Mouse (Mus musculus) thymus, postnatal 0 days (tissue): ENCODE measurements around the gene Il2rg. TPM values are rescaled to one million over a fixed set of nuclear protein-coding genes. Genes with fewer than 3 reads are reported as not detected.

Experiments used
- DNase-seq: peaks from one replicate; pipeline ENCODE4 v3.0.0-alpha.2; 2015; ENCODE audit warnings: low spot score
- polyA plus RNA-seq: library from polyadenylated mRNA; unstranded; fragments of >200 nt; fragmentation: Nextera tagmentation; extraction: Ambion mirVana; gene quantifications from 2 replicates; pipeline ENCODE4 v1.2.1, GENCODE M21; 2015

The Il2rg gene
- polyA plus RNA-seq, result 334 and 367 TPM in 2 replicates

DNA sequence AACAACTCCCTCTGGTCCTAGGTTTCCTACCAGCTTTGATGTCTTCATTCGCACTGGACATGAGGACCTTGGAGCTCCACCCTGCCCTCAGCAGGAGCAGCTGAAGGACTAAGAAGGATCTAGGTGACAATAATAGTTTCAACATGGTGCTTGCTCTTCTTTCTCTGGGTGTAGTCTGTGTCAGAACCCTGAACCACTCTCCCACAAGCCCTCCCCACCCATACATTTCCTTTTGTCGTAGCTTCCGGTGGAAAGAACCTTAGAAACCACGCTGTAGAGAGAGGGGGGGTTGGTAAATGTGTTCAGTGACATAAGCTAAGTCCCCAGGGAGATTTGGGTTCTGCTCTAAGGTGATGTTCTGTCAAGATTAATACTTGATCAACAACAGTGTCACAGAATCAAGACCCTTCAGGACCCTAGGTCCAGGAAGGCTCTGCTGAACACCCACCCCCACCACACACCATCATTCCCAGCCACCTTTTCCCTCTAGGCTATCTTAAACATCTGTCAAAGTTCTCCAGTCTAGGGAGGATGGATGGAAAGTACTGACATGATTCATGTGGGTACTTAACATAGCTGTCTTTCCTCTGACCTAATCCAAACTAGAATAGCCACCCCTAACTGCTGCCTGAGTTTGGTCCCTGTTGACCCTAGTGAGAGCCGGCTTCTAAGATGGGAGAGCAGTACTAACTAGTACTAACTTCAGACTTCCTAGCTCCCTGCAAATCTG, at the start of gene Il2rg:
Il2rg (minus strand) TSS at position 231 of the 730 bp plus-strand sequence.
- peak; percentile 78 for DNase-seq

DNA sequence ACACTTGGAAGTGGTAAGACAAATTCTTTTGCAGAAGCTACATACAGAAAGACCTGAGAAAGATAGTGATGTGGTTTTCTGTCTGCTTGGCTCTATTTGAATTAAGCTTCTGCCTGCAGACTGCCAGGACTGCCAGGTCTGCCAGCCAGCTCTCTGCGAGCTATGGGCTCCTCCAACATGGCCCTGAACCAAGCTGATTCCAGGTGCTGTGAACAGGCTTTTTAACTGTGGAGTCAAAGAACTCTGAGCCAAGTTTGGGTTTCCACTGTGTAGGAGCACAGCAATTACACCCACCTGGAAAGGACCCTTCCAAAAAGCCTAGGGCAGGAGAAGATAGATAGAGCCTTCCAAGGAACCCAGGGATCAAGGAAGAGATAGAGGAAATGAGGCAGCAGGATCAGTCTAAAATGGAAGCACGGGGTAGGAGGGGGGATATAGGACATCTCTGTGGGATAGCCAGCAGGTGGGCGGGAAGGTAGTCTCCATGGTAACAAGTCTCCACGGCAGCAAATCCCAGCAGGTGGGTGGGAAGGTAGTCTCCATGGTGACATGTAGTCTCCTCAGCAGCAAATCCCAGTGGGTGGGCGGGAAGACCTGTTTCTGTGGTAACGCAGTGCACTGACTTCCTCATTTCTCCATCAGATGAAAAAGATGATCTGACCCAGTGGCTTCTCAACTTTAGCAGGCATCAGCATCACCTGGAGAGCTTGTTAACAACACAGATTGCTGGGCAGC, 45.7 kb upstream of the Il2rg start:
- DNase-seq, result no peak

DNA sequence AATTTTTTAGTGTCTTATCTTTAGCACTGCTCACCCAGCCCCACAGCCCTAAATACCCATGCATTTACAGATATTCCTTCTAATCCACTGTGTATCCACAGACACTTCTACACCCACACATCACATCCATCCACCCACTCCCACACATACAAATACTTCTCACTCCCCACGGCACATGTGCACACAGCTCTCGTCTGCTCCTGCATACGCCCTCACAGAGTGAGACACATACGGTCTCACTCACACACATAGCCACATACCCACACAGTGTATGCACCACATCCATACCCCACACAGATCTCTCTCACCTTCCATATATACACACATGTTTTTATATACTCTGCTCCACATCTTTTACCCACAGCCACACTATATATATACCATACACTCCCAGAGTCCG, 41.2 kb upstream of the Il2rg start:
- DNase-seq, result no peak

DNA sequence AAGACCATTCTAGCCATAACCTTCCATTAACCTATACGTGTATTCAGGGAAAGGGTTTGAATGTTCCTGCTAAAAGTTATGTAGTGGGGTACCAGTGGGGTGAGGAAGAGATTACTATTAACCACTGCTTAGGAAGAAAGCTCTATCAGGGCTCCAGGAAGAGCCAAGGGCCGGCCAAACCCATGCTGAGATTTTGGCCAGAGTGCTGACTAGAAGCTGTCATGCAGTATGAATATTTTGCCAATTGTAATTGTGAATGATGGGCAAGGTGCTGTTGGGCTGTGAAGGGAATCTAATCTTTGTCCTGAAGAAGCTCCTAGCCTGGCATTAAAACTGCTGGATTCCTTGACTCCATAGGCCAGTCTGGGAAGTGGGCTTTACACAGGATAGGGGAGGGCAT, 36.6 kb upstream of the Il2rg start:
- DNase-seq, result no peak

DNA sequence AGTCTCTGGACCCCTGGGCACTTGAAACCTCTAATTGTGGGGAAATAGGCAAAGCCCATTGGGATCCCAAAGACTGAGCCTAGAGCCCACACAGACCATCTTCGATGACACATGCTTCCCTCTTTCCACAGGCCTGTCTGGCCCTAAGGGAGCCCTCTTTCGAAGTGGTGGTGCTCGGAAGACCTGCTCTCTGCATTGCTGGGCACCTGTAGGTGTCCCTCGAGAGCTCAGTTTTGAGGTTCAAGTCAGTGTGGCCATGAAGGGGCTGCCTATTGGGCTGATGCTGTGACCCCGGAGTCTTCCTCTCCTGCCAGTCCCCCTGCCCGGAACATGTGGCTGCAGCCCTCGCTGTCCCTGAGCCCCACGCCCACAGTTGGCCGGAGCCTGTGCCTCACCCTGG, 33.6 kb upstream of the Il2rg start:
- no peak for DNase-seq

DNA sequence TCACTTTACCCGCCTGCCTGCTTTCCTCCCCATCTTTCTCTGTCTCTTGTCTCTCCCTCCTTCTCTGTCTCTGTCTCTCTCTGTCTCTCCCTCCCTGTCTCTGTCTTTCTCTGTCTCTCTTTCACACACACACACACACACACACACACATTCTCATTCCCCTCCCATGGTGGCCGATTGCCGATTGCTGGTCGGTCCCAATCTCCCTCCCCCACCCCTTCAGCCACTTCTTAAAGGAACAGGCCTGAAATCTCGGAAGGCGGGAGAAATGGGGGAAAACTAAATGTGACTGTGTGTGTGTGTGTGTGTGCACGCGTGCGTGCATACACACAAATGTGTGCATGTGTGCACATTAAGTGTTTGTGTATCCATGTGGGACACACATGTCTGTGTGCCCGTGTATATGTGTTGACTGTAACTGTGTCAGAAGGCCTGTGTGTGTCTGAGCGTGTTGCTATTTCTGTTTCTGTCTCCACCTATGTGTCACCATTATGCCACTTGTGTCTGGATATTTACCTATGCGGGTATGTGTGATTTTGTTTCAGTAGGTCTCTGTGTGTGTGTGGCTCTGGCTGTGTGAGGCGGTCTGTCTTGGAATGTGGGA, 32.5 kb upstream of the Il2rg start:
- no peak for DNase-seq

DNA sequence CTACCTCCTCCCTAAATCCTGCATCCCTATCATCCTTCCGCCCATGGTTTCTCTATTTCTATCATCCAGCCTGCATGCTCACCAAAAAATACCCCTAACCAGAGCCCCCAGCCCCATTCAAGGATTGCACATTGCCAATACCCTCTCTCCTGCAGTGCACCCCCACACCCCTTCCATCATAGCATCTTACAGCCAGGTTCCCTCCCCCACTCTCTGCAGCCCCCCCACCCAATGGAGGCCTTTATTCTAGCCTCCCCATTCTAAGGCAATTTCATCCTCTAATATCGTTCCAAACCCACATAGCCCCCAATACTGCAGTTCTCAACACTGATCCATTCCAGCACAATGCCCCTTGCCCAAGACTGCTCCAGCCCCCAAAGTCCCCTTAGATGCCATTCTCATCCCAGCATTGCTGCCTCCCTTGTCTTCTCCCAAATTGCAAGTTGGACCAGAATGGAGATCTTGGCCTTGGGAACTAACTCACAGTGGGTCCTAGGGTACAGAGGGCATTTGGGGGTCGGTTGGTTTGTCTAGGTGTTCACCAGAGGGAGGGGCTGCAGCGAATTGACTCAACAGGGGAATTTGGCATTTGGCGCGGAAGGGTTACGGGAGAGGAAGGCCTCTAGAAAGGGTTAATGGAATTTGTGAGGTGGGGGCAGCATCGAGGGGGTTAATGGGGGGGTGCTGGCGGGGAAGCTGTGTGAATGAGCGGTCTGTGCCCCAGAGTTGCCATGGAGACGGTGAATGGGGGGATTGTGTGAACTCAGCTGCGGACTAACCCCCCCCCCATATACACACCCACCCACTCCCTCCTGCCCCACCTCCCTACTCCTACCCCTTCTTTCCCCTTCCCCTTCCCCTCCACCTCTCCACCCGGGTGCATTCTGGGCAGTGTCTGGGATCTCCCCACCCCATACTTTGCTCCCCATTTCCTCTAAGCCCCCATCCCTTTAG, 31.7 kb upstream of the Il2rg start:
- DNase-seq, result no peak

DNA sequence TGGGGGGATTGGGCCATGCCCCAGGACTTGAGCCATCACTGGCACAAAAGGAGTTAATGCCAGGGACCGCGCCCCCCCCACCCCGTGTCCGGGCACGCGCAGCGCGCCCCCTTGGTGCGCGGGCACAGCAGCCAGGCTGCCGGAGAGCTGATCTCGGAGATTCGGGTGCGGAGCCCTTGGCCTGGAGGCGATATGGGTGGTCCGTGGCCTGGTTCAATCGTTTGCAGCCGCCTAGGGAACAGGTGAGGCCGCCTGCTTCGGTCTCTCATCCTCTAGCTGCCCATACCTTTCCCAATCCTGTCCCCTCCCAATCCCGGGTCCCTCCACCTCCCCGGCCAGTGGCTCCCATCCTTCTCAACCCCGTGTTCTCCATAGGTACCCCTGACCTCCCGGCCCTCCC, 31.0 kb upstream of the Il2rg start, which contains the start of gene Nlgn3:
Nlgn3 (plus strand) TSS at position 114 of the 400 bp plus-strand sequence.
- no peak for DNase-seq

DNA sequence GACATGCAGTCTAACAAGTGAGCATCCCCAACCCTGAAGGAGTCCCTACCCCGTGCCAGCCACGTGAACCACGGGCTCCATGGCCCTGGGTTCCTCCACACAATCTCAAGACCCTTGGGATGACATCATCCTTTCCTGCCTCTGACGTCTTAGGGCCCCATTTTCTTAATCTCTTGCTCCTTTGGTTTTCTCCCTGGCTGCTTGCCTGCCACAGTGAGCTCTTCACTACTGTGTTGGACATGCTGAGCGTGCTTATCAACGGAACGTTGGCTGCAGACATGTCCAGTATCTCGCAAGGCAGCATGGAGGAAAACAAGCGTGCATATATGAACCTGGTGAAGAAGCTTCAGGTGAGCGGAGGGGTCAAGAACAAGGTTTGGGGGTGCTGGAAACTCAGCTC, 22.1 kb upstream of the Il2rg start:
- no peak for DNase-seq

DNA sequence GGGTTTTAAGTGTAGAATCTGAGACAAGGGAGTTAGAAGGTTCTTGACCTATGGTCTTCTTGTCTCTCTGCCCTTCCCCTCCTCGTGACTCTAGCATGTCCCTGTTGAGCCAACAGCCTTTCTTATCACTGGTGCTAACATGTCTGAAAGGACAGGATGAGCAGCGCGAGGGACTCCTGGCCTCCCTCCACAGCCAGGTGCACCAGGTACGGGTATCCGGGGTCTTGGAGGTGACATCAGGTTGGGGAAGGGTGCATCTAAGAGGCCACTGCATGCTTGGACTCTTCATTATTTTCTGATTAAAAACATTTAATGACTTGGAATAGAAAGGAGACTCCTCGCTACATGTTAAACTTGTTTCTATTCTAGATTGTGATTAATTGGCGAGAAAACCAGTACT, 21.0 kb upstream of the Il2rg start:
- no peak for DNase-seq

DNA sequence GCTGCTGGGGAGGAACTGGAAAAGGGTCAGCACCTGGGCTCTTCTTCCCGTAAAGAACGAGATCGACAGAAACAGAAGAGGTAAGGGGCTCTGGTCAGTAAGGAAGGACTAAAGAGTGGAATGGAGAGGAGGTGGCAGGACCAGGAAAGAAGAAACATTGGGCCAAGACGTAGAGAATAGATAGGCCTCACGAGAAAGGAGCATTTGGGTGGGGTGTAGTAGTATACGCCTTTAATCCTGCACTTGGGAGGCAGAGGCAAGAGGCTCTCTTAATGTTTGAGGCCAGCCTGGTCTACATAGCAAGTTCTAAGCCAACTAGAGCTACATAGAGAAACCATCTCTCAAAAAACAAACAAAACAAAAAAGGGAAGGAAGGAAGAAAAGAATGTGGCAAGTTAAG, 20.4 kb upstream of the Il2rg start:
- no peak for DNase-seq

DNA sequence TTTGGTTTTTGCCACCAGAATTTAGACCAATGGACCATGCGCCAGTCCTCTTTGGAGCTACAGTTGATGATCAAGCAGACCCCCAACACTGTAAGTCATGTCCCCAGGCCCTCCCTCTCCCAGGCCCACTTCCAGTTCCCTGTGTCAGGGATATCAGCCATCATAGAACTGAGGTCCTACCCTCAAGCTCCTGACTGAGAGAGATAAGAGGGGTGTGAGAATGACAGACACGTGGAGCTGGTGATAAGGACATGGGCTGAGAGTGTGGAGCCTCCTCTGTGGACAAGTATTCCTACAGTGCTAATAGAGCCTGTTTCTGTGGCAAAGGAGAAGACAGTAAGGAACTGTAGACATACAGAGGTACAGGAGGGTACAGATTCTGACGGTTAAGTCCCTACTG, 19.5 kb upstream of the Il2rg start:
- no peak for DNase-seq

DNA sequence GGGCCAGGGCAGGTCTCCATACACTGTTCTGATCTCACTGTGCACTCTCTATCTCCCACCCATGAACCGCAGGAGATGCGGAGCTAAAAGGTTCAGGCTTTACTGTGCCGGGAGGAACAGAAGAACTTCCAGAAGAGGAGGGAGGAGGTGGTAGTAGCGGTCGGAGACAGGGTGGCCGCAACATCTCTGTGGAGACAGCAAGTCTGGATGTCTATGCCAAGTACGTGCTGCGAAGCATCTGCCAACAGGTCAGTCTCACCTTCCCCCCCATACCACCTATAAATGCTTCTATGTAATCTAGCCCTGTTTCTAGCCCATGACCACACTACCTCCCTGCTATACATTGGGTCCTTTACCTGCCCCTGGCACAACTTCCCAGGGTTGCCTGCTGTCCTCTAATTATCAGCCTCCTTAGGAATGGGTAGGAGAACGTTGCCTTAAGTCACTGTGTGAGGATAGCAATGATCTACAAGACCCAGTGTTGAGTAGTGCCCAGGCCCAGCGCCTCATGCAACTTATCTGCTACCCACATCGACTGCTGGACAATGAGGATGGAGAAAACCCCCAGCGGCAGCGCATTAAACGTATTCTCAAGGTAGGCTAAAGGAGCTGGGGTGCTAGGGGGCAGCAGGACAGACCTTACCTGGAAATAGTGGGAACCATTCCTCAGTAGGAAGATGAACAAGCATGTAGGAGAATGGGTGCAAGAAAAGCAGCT, 18.1 kb upstream of the Il2rg start:
- no peak for DNase-seq

DNA sequence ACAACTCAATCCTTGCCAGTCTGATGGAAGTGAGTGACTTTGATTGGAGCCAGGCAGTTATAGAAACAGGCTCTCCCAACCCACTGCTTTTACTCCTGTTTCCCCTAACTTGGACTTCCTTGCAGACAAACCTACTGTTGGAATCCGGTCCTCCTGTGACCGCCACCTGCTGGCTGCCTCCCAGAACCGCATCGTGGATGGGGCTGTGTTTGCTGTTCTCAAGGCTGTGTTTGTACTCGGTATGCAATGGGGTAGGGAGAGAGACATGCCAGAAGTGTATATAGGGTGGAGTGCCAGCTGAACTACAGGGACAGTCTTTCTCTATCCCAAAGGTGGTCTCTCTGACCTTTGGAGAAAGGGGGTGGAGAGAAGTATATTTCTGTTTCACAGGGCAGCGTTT, 17.5 kb upstream of the Il2rg start:
- peak; percentile 61 for DNase-seq

DNA sequence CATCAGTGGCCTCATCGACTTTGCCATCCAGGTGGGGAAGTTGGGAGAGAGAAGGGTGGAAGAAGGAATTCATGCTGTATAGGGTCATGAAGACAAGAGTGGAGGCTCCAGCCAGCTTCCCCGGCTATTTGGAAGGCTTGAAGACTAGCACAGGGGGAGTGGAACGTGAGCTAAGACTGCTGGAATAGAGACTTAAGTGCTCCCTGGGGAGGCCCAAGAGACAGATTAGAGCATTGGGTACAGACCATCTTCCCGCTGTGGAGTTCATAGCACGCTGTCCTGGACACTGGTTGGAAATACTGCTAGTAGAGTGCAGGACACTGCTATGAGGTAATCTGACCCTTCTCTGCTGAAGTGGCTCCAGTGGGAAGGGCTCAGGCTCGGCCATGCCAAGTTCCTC, 14.8 kb upstream of the Il2rg start:
- DNase-seq, result no peak

DNA sequence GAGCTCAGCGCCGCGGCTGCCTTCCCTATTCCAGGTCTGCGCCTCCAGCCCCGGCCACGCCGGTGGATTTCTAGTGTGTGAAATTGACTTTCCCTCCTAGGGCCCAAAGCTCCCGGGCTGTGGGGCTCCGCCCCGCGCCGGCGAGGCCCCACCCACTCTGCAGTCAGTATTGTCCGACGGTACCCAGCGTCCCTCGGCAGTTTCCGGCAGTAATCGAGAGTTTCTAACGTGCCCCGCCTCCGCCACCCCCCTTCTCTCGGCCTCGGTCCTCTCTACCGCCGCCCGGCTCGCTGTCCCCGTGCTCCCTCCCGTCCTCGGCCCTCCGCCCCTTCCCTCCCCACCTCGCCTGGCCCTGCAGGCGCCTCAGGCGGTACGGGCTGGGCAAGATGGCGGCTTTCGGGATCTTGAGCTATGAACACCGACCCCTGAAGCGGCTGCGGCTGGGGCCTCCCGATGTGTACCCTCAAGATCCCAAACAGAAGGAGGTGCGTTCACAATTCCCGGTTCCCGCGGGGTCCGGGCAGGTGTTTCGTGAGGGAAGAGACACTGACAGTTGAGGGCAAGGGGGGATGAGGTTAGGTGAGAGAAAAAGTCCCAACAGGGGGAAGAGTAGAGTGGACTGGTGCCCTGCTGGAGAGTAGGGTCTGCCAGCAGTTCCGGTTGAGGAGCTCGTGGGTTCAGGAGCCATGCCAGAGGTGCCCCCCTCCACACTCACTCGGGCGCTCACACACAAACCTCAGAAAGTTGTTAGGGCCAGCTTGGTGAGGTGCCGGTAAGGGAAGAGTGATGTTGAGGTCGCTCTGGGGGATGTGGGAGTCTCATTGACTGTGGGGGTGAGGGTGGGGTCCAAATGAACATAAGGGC, 6.1 kb upstream of the Il2rg start, which contains the start of gene Med12:
Med12 (plus strand) TSS at position 156 of the 864 bp plus-strand sequence.
- DNase-seq, result peak; percentile 83

DNA sequence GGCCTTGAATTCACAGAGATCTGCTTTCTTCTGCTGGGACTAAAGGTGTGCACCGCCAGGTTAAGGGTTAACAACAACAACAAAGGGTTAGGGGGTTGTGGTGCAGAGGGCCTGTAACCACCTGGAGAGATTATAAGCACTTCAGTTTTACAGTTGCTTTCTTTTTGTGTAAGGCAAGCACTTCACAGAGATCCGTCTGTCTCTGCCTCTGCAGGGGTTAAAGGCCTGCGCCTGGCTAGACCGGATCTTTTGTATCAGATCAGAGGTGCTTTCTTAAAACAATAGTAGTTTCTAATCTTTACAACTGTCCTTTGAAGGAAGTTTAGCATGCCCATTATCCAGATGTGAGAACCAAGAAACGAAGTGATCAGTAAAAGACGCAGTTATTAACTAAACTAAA, 5.4 kb upstream of the Il2rg start:
- peak; percentile 45 for DNase-seq

DNA sequence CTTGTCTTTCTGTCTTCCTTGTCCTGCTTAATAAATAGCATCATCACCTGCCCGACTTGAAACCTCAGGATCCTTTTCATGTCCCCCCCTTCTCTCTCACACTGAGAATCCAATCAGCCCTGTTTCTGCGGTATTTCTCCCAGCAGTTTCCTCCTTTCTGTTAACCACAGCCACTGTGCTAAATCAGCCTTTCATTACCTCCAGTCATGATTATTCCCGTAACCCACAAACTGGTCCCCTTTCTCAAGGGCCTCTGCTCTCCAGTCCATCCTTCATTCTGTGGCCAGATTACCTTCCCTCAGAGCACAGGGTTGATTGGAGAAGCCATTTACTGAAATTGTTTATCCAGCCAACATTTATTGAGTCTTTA, 685 bp upstream of the Il2rg start, which contains the start of gene Gm20489:
Gm20489 (minus strand) TSS at position 269 of the 370 bp plus-strand sequence.
- no peak for DNase-seq

DNA sequence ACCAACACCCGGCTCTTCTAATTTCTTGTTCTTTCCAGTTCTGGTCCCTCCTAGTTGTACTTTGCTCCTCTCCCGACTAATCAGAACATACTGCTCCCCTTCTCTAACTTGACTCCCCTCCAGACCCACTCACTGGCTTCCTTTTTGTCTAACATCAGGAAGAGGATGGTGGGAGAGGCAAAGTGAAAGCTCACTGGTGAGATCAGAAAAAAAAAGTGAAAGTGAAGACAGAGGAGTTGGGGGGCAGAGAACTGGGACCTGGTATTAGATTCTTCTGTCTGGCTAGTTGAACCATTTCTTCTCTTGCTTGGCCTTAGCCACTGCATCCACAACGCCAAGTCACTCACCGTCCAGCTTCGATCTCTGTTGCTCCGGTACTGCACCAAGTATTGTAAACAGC, 1.4 kb downstream of the Il2rg start:
- no peak for DNase-seq

DNA sequence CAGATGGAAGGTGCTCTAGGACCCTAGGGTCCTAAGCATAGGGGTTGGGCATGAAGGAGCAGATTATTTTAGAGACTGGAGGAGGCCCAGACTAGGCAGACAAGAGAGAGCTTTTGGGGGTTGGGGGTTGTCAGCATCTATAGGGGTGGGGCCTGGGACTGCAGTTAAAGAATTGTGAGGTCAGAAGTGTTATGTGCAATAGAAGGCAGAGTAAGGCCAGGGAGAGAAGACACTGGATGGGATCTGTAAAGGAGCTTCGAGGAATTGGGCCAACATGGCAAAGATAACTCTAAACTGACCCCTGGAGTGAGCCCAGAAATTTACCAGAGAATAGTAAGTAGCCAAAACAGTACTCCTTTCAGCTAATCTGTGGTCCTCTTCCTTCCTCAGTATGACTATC, 4.2 kb downstream of the Il2rg start, which contains the start of gene Gm614:
Gm614 (minus strand) TSS at position 101 of the 400 bp plus-strand sequence.
- no peak for DNase-seq
